Mouse (Mus musculus): ENCODE data around the gene Muc15.

DNA sequence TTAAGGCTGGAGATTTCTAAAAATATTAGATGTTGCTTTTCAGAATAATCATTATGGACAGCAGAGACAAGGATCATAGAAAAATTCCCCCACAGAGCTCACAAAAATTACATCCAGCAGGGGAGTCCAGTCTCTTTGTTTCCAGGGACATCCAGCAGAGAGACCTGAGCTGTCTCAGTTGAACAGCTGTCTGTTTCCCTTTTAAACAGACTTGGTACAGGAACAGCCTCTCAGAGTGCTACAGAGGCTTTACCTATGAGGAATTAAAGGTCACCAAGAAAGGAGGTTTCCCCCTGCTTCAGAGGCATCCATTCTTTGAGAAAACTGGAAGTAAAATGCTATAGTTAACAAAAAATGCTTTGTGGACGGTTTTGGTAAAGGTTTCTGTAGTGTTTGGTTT is 19.4 kb downstream of the Muc15 start:
- no peak for TF ChIP-seq CTCF (IDR thresholded peaks at IDR 0.05; ENCODE audit: low read depth)
- TF ChIP-seq EP300 (IDR thresholded peaks at IDR 0.05; ENCODE audit: low read depth), result no peak

Data from liver, postnatal 0 days (tissue).